Mouse (Mus musculus): ENCODE data around the gene Mpv17. TPM values are rescaled to one million over a fixed set of nuclear protein-coding genes. Genes with fewer than 3 reads are reported as not detected.

Mpv17 gene
- 18.6 and 23.3 TPM in 2 replicates for polyA plus RNA-seq (2015; fragmentation: Nextera tagmentation; extraction: Ambion mirVana)

DNA sequence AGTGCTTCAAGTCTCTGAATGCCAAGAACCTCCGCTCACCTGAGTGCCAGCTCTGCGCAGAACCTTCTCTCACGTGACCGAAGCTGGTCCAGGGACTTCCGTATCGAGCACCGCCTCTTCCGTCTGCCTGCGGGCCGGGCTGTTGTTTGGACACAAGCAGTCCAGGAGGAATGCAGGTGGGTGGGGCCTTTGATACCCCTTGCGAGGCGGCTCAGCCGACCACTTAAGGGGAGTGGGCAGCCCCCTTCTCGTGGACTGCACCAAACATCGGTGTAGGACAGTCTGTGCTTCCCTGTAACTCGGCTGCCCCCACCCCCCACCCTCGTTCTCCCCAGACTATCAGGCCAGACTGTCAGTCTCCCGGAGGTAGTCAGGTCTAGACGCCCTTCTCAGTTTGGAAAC is at the start of gene Mpv17:
TSS of gene Mpv17 (minus strand) at position 100 of the 402 bp plus-strand sequence.

DNA sequence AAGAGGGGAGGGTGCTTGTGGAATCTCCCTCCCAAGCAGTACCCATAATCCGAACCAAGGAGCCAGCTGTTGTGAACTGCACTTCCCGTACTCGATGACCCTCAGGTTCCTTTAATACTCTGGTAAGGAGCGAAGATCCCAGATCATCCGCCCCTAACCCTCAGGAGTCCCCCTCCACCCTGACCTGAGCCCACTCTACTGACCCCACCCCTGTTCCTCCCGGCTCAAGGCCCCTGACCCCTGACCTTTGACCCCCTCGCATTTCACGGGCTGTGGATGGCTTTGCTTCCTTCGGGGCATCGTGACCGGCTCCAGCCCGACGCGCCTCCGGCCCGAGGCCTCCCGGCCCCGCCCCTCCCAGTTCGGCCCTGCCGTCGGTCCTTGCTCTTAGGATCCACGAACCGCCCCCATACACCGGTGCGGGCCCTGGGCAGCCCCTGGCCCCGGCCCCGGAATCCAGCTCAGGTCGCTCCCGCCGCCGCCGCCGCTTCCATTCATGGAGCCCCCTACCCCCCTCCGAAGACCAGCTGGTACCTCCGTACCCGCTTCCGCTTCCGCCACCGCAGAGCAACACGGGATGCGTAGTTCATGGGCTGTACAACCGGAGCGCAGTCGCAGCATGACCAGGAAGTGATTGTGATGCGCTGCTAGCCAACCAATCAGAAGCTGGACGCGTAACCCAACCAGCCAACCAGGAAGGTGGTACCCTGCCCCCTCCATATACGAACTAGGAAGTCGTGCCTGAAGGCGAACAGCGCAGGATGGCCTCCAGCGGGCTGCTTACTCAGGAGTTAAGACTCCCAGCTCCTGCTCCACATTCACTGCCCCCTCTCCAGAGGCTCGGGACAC is 47.9 kb upstream of the Mpv17 start, which contains the start of gene Zfp513:
TSS of gene Zfp513 (minus strand) at position 562 of the 849 bp plus-strand sequence.

DNA sequence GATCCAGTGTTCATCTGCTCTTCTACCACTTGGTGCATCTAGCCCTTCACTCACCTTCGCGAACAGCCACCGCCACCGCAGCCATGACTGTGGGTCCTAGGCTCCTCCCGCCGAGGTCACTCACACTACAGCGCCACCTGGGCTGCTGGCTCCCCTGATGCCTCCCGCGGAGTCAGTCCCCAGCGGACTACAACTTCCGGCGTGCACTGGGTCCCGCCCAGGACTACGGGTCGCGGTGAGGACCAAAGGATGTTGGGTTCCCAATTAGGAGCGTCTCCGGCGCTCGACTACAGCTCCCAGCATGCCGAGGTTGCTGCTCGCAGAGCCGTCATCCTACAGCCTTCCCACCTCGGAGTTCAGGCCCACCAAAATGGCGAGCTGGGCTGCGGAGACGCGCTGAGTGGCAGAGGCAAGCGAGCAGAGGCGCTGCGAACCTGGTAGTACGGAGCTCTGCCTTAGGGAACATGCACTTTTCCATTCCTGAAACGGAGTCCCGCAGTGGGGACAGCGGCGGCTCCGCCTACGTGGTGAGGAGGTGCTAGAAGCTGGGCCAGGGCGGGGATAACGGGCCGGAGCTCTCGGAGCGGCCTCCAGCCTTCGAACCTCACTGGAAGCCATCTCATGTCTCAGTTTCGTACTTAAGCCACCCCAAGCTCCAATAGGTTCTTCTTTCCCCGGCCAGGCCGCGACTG is 39.0 kb upstream of the Mpv17 start, which contains the start of the genes Snx17 and Eif2b4:
TSS of gene Snx17 (plus strand) at position 289 of the 692 bp plus-strand sequence.
TSS of gene Eif2b4 (minus strand) at position 492 of the 692 bp plus-strand sequence.

DNA sequence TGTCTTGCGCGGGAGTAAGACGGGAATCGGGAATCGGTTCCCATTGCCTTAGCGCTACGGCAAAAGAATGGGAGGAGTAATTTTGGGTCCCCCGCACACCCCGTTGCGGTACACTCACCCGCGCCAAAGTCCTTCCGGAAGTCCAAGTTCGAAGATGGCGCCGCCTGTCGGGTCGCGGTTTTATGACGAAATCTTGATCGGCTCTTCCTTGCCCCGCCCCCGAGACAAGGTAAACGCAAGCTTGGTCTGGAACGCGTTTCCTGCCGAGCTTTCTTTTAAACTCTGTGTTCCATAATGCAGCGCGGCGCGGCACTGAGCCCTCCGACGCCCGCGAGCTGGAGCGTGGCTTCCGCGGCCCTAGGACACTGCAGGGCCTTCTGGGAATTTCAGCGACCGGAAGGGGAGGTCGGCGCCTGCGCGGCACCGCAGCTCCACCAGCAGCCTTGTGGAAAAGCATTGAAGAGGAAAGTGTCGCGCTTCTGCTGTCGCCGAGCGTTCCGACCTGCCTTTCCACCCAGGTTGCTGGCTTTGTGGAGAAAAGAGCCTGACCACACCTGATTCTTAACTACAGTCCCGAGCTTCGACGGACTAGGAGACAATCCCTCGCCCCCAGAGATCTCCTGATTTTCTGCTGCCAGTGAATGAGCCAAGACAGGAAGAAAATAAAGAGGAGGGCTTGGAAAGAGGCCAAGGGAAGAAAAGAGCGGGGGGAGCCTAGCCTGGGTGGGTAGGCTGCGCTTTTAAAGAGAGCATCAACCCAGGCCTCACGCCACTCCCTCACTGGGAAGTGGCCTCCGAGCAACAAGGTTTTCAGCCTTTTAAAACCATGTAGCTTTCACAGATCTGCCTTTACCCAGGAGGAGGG is 25.9 kb upstream of the Mpv17 start, which contains the start of the genes Gm29609 and Gtf3c2:
TSS of gene Gm29609 (minus strand) at position 146 of the 865 bp plus-strand sequence.
TSS of gene Gtf3c2 (minus strand) at position 379 of the 865 bp plus-strand sequence.

DNA sequence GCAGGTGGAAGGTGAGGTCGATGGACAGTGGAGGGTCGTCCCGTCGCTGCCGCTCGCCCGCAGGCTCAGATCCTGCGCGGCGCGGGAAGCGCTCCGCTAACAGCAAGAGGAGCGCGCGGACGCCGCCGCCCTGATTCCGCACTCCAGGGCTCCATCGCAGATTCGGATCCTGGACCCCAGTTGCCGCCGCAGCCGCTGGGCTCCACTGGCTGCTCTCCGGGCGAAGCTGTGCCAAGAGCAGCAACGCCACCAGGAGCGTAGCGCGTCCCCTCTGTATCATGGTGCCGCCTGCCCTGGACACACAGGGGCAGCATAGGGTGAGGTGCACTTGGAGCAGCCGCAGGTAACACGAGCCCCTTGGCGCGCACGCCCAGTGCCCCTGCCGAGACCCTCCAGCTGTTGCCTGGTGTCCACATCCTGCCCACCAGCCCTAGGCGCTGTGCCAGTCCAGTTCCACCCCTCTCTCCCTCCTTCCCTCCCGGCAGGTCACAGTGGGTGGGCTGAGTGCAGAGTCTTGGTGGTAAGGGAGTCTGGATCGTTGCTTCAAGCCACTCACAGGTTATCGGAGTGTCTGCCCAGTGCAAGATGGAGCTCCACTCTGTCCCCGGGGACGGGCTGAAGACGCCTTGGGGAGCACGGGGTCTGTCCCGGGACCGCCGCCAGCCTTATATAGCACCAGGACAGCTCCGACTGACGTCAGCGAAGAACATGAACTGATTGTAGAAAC is 15.6 kb downstream of the Mpv17 start, which contains the start of gene Ucn:
TSS of gene Ucn (minus strand) at position 589 of the 727 bp plus-strand sequence.

DNA sequence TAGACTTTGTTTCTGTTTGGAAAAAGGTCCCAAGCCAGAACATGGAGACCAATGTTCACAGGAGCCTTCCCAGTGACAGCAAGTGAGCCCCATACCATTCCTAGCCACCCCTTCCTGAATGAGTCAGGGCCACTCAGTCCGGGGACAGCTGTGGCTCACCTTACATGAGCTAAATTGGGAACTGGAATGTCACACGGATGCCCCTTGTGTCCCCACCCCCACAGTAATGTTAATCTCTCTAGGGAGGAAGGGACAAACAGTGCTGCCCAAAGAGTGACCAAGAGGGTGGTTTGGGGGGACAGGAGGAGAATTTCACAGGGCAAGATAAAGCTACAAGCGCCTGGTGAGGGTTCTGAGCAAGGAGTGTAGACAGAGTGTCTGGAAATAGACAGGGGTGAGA is 37.7 kb downstream of the Mpv17 start, which contains the start of gene Trim54:
TSS of gene Trim54 (plus strand) at position 359 of the 400 bp plus-strand sequence.

DNA sequence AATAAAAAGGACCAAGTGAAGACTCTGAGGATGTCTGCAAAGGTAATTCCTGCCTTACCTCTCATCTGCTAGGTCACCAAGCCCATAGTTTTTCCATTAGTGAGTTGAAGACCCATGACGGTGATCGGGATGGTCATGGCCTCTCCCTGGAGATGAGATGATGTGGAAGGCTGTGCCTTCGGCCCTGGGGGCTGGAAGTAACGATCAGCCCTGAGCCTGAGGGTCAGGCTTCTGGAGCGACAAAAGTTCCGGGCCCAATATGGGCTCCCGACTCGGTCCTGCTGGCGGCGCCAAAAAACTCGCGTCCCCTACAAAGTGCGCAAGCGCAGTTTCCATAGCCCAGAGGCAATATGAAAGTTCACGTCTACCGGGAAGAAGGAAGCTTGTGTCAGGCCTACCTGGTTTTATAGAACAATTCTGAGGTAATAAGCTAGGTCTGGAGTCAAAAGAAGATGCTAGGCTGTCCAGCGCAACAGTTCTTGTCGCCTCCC is 46.0 kb downstream of the Mpv17 start, which contains the start of gene Slc30a3:
TSS of gene Slc30a3 (minus strand) at position 238 of the 491 bp plus-strand sequence.

DNA sequence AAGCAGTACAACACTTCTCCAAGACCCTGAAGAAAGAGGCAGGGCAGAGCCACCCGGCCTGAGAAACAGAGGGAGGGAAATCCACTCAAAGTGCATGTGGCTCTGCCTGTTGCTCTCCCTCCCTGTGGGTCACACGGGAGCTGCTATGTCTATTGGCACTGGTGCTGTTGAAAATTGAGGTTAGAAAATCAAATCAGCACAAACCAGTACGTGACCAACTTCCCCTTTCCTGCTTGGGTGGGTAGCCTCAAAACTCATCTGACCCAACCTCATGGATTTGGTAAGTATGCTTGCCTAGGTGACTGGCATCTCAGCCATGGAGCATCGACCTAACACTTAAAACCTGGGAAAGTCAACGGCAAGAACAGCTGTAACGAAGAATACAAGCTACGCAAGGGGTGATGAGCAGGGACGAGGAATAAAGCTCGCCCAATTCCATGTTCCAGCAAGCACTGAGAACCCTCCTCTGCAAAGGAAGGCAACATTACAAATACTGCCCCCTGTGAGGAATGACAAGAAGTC is 48.2 kb downstream of the Mpv17 start, which contains the start of gene Dnajc5g:
TSS of gene Dnajc5g (plus strand) at position 472 of the 522 bp plus-strand sequence.

Other genes with a start within 250 kb of the Mpv17 start
- gene Ost4, start 246.5 kb downstream of the Mpv17 start, polyA plus RNA-seq (2015; fragmentation: Nextera tagmentation; extraction: Ambion mirVana), result 368 TPM in 2 replicates
- gene Emilin1, start 240.8 kb downstream of the Mpv17 start, polyA plus RNA-seq (2015; fragmentation: Nextera tagmentation; extraction: Ambion mirVana), result 90.2 and 121 TPM in 2 replicates
- 40.3 and 50.8 TPM in 2 replicates for gene Khk, start 232.8 kb downstream of the Mpv17 start, polyA plus RNA-seq (2015; fragmentation: Nextera tagmentation; extraction: Ambion mirVana)
- 0.46 and 0.78 TPM in 2 replicates for gene Cgref1, start 208.7 kb downstream of the Mpv17 start, polyA plus RNA-seq (2015; fragmentation: Nextera tagmentation; extraction: Ambion mirVana)
- gene Preb, start 193.9 kb downstream of the Mpv17 start, polyA plus RNA-seq (2015; fragmentation: Nextera tagmentation; extraction: Ambion mirVana), result 80.8 and 94.5 TPM in 2 replicates
- gene Tcf23, start 185.6 kb downstream of the Mpv17 start, polyA plus RNA-seq (2015; fragmentation: Nextera tagmentation; extraction: Ambion mirVana), result 0.67 and 0.78 TPM in 2 replicates
- 82.7 and 102 TPM in 2 replicates for gene Atraid, start 105.9 kb downstream of the Mpv17 start, polyA plus RNA-seq (2015; fragmentation: Nextera tagmentation; extraction: Ambion mirVana)
- 2.3 and 3.0 TPM in 2 replicates for gene Slc5a6, start 105.3 kb downstream of the Mpv17 start, polyA plus RNA-seq (2015; fragmentation: Nextera tagmentation; extraction: Ambion mirVana)
- 13.9 and 14.0 TPM in 2 replicates for gene Cad, start 99.5 kb downstream of the Mpv17 start, polyA plus RNA-seq (2015; fragmentation: Nextera tagmentation; extraction: Ambion mirVana)
- not detected in 2 replicates for gene Dnajc5g, start 48.0 kb downstream of the Mpv17 start, polyA plus RNA-seq (2015; fragmentation: Nextera tagmentation; extraction: Ambion mirVana)
- gene Slc30a3, start 46.0 kb downstream of the Mpv17 start, polyA plus RNA-seq (2015; fragmentation: Nextera tagmentation; extraction: Ambion mirVana), result not detected in 2 replicates
- not detected in 2 replicates for gene Trim54, start 37.5 kb downstream of the Mpv17 start, polyA plus RNA-seq (2015; fragmentation: Nextera tagmentation; extraction: Ambion mirVana)
- not detected in 2 replicates for gene Ucn, start 15.4 kb downstream of the Mpv17 start, polyA plus RNA-seq (2015; fragmentation: Nextera tagmentation; extraction: Ambion mirVana)
- gene Gm29609, start 25.7 kb upstream of the Mpv17 start, polyA plus RNA-seq (2015; fragmentation: Nextera tagmentation; extraction: Ambion mirVana), result 0.81 and 1.0 TPM in 2 replicates
- 32.6 and 32.8 TPM in 2 replicates for gene Gtf3c2, start 25.9 kb upstream of the Mpv17 start, polyA plus RNA-seq (2015; fragmentation: Nextera tagmentation; extraction: Ambion mirVana)
- gene Snx17, start 39.0 kb upstream of the Mpv17 start, polyA plus RNA-seq (2015; fragmentation: Nextera tagmentation; extraction: Ambion mirVana), result 59.4 and 66.3 TPM in 2 replicates
- gene Eif2b4, start 39.2 kb upstream of the Mpv17 start, polyA plus RNA-seq (2015; fragmentation: Nextera tagmentation; extraction: Ambion mirVana), result 50.9 and 53.3 TPM in 2 replicates
- 3.3 and 3.5 TPM in 2 replicates for gene Zfp513, start 48.1 kb upstream of the Mpv17 start, polyA plus RNA-seq (2015; fragmentation: Nextera tagmentation; extraction: Ambion mirVana)
- gene Ppm1g, start 66.4 kb upstream of the Mpv17 start, polyA plus RNA-seq (2015; fragmentation: Nextera tagmentation; extraction: Ambion mirVana), result 120 and 133 TPM in 2 replicates
- 54.5 and 67.5 TPM in 2 replicates for gene Nrbp1, start 86.6 kb upstream of the Mpv17 start, polyA plus RNA-seq (2015; fragmentation: Nextera tagmentation; extraction: Ambion mirVana)
- gene Gm9970, start 87.0 kb upstream of the Mpv17 start, polyA plus RNA-seq (2015; fragmentation: Nextera tagmentation; extraction: Ambion mirVana), result 0.42 and 0.48 TPM in 2 replicates
- gene Krtcap3, start 97.4 kb upstream of the Mpv17 start, polyA plus RNA-seq (2015; fragmentation: Nextera tagmentation; extraction: Ambion mirVana), result 6.8 and 10.3 TPM in 2 replicates
- 6.0 and 6.3 TPM in 2 replicates for gene Ift172, start 136.9 kb upstream of the Mpv17 start, polyA plus RNA-seq (2015; fragmentation: Nextera tagmentation; extraction: Ambion mirVana)
- 6.5 and 6.7 TPM in 2 replicates for gene Fndc4, start 141.8 kb upstream of the Mpv17 start, polyA plus RNA-seq (2015; fragmentation: Nextera tagmentation; extraction: Ambion mirVana)
- gene Gckr, start 143.2 kb upstream of the Mpv17 start, polyA plus RNA-seq (2015; fragmentation: Nextera tagmentation; extraction: Ambion mirVana), result 0.18 TPM in 1 of 2 replicates, not detected in the other